Mouse (Mus musculus): ENCODE results near the gene Plekhd1. TPM values are rescaled to one million over a fixed set of nuclear protein-coding genes. Genes with fewer than 3 reads are reported as not detected.
A peak's percentile ranks its signal among the peaks of the same experiment; 100 is the strongest.

Plekhd1 gene
- polyA plus RNA-seq, 1 experiment from 2014 or later: 0.70 TPM

DNA sequence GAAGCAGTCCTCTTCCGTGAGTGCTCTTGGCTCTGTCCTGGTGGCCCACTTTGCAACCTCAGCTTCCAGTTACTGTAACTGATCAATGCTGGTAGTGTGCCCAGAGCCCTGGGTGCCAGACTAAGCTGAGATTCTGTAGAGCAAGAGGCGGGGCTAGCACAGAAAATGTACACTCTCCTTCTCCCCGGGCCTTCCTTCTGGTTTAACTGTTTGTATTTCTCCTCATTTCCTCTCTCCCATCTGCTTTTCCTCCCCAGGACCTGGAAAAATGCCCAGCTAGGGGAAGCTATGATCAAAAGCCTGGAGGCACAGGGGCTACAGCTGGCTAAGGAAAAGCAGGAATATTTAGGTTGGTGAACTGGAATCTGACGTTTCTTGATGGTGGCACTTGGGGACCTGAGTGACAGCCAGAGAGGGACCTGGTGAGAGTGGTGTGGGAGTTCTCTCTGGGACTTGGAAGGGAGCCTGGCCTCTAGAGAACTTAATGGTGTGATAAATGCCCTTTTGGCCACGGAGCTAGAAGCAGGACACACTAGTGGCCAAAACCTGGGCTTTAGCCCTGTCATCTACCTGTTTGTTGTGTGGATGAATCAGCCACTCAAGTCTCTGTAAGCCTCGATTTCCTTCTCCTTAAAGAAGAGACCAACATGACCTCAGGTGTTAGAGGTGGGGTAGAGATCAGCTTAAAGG is 14.7 kb downstream of the Plekhd1 start:
- Histone ChIP-seq H3K9ac (ENCODE audit: low read depth, low read length) (no peak overlapping the region), H3K27ac (ENCODE audit: low read depth, low read length) (no peak overlapping the region), H3K27me3 (replicated peaks; ENCODE audit: control insufficient read depth, insufficient read depth, low read length) (peaks cover 18% of the 10 kb centered on the region), H3K9me3 (ENCODE audit: control insufficient read depth, low read length) (no peaks in the 10 kb centered on the region), H3K4me2 (no peak overlapping the region), H3K4me1 (replicated peaks; ENCODE audit: control insufficient read depth, insufficient read depth, low read length) (no peaks in the 10 kb centered on the region; the same call in 1 of the 2 replicates), H3K4me3 (ENCODE audit: low read depth, low read length) (no peak overlapping the region), H3K36me3 (ENCODE audit: control insufficient read depth, insufficient read depth, low read length) (no peaks in the 10 kb centered on the region)
- 51% methylated on average over 6 of the region's 6 CpGs for WGBS
- ATAC-seq (replicated peaks; ENCODE audit: low FRiP score) (no peak), DNase-seq (ENCODE audit: low spot score) (no peak)

DNA sequence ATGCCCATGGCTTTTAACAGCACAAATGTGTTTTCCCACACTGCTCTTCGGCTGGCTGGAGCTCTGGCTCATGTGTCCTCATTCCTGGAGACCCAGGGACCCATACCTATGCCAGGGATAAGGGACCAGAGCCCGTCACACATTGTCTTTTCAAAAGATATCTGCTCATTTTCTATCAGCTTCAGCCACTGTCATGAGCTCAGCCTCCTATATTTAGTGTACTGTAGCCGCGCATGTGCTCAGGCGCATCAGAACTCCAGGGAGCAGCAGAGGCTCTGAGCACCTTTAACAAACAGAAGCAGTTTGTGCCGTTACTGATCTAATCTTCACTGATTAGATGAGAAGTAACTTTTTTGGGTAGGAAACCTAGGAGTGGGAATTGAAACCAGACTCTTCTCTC is 23.5 kb downstream of the Plekhd1 start:
- H3K4me2 ChIP-seq: no peak overlapping the region
- 65% methylated on average over 6 of the region's 6 CpGs for WGBS
- no peaks in the 10 kb centered on the region for H3K27me3 ChIP-seq (replicated peaks; ENCODE audit: control insufficient read depth, insufficient read depth, low read length)
- H3K9me3 ChIP-seq (ENCODE audit: control insufficient read depth, low read length): no peaks in the 10 kb centered on the region; the same call in 1 of the 2 replicates
- H3K27ac ChIP-seq (ENCODE audit: low read depth, low read length): no peak overlapping the region
- H3K4me3 ChIP-seq (ENCODE audit: low read depth, low read length): no peak overlapping the region
- no peaks in the 10 kb centered on the region for H3K36me3 ChIP-seq (ENCODE audit: control insufficient read depth, insufficient read depth, low read length)
- no peak for DNase-seq (ENCODE audit: low spot score)
- no peaks in the 10 kb centered on the region for H3K4me1 ChIP-seq (replicated peaks; ENCODE audit: control insufficient read depth, insufficient read depth, low read length)
- H3K9ac ChIP-seq (ENCODE audit: low read depth, low read length): no peak overlapping the region
- no peak for ATAC-seq (replicated peaks; ENCODE audit: low FRiP score)

DNA sequence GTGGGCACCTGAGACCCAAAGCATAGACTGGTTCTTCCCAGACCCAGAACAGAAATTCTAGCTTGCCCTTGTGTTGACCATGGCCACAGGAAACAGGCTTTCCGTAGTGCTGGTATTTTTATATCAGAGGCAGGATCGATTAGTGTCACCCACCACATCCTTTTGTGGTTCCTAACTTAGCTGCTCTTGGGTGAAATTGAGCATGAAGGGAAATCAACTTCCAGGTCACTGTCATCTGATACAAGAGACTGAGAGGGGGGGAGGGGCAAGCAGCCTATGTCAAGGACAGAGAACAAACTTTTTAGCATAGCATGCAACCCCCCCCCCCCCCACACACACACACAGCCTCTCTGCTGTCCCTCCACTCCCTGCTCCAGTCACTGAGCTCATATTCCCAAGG is 26.8 kb downstream of the Plekhd1 start:
- Histone ChIP-seq H3K36me3 (ENCODE audit: control insufficient read depth, insufficient read depth, low read length) (no peaks in the 10 kb centered on the region), H3K4me1 (replicated peaks; ENCODE audit: control insufficient read depth, insufficient read depth, low read length) (0 out of 2 replicates have a peak, but pooled peaks cover 4% of the 10 kb centered on the region), H3K27me3 (replicated peaks; ENCODE audit: control insufficient read depth, insufficient read depth, low read length) (no peaks in the 10 kb centered on the region), H3K4me3 (ENCODE audit: low read depth, low read length) (no peak overlapping the region), H3K9me3 (ENCODE audit: control insufficient read depth, low read length) (no peaks in the 10 kb centered on the region), H3K4me2 (no peak overlapping the region), H3K27ac (ENCODE audit: low read depth, low read length) (no peak overlapping the region), H3K9ac (ENCODE audit: low read depth, low read length) (no peak overlapping the region)
- ATAC-seq (replicated peaks; ENCODE audit: low FRiP score) (no peak), DNase-seq (ENCODE audit: low spot score) (no peak)
- 44% methylated on average over 2 of the region's 2 CpGs for WGBS

DNA sequence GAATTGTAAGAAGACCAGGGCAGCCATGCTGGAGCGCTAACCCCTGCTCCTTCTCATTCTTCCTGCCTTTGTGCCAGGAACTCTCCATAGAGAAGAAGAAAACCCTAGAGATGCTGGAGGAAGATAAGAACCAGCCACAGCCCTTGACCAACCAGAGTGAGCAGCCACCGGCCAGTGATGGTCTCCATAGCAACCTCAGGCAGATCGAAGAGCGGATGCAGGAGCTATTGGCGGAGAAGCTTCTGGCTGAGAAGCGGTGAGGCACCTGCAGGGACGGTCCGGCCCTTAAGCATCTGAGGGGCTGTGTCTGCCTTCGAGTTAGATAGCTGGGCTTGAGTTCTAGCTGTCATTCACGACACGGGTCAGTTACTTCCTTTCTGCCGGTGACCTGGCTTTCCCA is 28.1 kb downstream of the Plekhd1 start:
- Histone ChIP-seq H3K4me1 (replicated peaks; ENCODE audit: control insufficient read depth, insufficient read depth, low read length) (0 out of 2 replicates have a peak, but pooled peaks cover 4% of the 10 kb centered on the region), H3K9ac (ENCODE audit: low read depth, low read length) (no peak overlapping the region), H3K4me3 (ENCODE audit: low read depth, low read length) (no peak overlapping the region), H3K4me2 (no peak overlapping the region), H3K36me3 (ENCODE audit: control insufficient read depth, insufficient read depth, low read length) (no peaks in the 10 kb centered on the region), H3K27me3 (replicated peaks; ENCODE audit: control insufficient read depth, insufficient read depth, low read length) (no peaks in the 10 kb centered on the region), H3K27ac (ENCODE audit: low read depth, low read length) (no peak overlapping the region), H3K9me3 (ENCODE audit: control insufficient read depth, low read length) (no peaks in the 10 kb centered on the region)
- ATAC-seq (replicated peaks; ENCODE audit: low FRiP score) (no peak), DNase-seq (ENCODE audit: low spot score) (no peak)
- WGBS: 71% methylated on average over 12 of the region's 12 CpGs

DNA sequence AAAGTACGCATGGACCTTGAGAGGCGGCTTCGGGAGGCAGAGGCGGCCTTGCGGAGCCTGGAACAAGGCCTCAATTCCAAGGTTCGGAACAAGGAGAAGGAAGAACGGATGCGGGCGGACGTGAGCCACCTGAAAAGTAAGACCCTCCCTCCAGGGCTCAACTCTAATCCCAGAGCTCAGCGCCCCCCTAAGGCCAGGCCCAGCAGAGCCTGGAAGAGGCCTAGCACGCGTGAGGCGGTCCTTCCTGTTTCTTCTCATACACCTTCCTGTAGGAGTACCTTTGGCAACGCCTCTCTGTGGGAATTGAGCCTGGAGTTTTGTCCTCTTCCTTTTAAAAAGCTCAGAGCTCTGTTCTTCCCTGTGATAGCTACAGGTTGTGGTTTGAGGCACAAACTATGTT is 29.1 kb downstream of the Plekhd1 start:
- no peak overlapping the region for H3K27ac ChIP-seq (ENCODE audit: low read depth, low read length)
- DNase-seq (ENCODE audit: low spot score) (no peak), ATAC-seq (replicated peaks; ENCODE audit: low FRiP score) (no peak)
- H3K4me1 ChIP-seq (replicated peaks; ENCODE audit: control insufficient read depth, insufficient read depth, low read length): 0 out of 2 replicates have a peak, but pooled peaks cover 4% of the 10 kb centered on the region
- H3K9ac ChIP-seq (ENCODE audit: low read depth, low read length): no peak overlapping the region
- no peaks in the 10 kb centered on the region for H3K36me3 ChIP-seq (ENCODE audit: control insufficient read depth, insufficient read depth, low read length)
- no peaks in the 10 kb centered on the region for H3K27me3 ChIP-seq (replicated peaks; ENCODE audit: control insufficient read depth, insufficient read depth, low read length)
- H3K4me3 ChIP-seq (ENCODE audit: low read depth, low read length): no peak overlapping the region
- 80% methylated on average over 15 of the region's 15 CpGs for WGBS
- H3K9me3 ChIP-seq (ENCODE audit: control insufficient read depth, low read length): no peaks in the 10 kb centered on the region
- H3K4me2 ChIP-seq: no peak overlapping the region

DNA sequence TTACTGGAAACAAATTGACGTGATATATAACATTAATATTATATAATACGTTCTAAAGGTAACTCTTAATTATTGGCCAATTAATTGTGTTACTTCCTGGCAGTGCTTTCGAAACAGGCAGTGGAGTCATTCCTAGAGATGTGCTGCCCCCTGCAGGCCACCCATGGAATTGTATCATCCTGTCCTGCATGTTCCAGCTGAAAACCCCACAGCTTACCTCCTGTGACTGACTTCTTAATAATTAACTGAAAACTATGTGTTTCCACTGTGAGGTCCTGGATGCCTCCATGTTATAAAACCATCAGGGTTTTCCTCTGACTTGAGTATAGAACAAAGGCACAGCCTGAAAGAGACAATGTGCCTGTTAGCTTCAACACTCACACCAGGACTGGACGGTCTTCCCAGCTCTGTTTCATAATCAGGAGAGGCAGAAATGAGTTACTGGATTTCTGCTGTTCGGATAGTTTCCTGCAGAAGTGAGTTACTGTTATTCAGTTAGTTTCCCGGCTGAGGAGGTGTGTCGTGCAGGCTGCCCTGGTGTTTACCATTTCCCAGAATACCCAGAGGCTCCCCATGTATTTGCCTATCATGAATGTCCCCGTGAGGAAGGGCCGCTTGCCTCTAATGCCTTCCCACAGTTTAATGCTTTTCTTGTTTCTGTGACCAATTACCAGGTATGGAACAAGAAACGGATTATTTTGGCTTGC is 32.6 kb downstream of the Plekhd1 start:
- no peak overlapping the region for H3K27ac ChIP-seq (ENCODE audit: low read depth, low read length)
- H3K4me2 ChIP-seq: no peak overlapping the region

DNA sequence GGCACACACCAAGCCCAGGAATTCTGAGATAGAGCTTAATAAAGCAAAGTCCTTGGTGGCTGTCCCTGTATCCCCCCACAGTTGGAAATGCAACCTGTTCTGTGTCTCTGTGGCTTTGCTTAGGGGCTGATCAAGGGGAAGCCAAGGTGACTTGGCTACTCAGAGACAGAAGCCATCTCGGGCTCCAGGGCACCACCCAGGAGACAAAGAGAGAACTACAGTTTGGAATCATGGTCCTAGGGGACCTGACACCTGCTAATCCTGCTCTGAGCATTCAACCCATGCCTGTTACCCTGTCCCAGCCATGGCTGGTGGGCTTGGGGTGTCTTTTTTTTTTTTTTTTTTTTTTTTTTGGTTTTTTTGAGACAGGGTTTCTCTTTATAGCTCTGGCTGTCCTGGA is 35.8 kb downstream of the Plekhd1 start:
- no peak for ATAC-seq (replicated peaks; ENCODE audit: low FRiP score)
- no peak for DNase-seq (ENCODE audit: low spot score)
- Histone ChIP-seq H3K9ac (ENCODE audit: low read depth, low read length) (no peak overlapping the region), H3K27me3 (replicated peaks; ENCODE audit: control insufficient read depth, insufficient read depth, low read length) (no peaks in the 10 kb centered on the region; the same call in 1 of the 2 replicates), H3K4me3 (ENCODE audit: low read depth, low read length) (no peak overlapping the region), H3K4me1 (replicated peaks; ENCODE audit: control insufficient read depth, insufficient read depth, low read length) (0 out of 2 replicates have a peak, but pooled peaks cover 1% of the 10 kb centered on the region), H3K27ac (ENCODE audit: low read depth, low read length) (no peak overlapping the region), H3K4me2 (no peak overlapping the region), H3K36me3 (ENCODE audit: control insufficient read depth, insufficient read depth, low read length) (no peaks in the 10 kb centered on the region), H3K9me3 (ENCODE audit: control insufficient read depth, low read length) (no peaks in the 10 kb centered on the region)
- WGBS: 12% methylated on average over 1 of the region's 1 CpGs

More for the DNA sequence above, 32.6 kb downstream of the Plekhd1 start:
- Histone ChIP-seq H3K9ac (ENCODE audit: low read depth, low read length) (no peak overlapping the region), H3K36me3 (ENCODE audit: control insufficient read depth, insufficient read depth, low read length) (no peaks in the 10 kb centered on the region), H3K27me3 (replicated peaks; ENCODE audit: control insufficient read depth, insufficient read depth, low read length) (no peaks in the 10 kb centered on the region; the same call in 1 of the 2 replicates), H3K4me1 (replicated peaks; ENCODE audit: control insufficient read depth, insufficient read depth, low read length) (0 out of 2 replicates have a peak, but pooled peaks cover 4% of the 10 kb centered on the region), H3K9me3 (ENCODE audit: control insufficient read depth, low read length) (no peaks in the 10 kb centered on the region), H3K4me3 (ENCODE audit: low read depth, low read length) (no peak overlapping the region)
- peak; percentile 78 for DNase-seq (ENCODE audit: low spot score)
- 28% methylated on average over 10 of the region's 10 CpGs for WGBS
- ATAC-seq (replicated peaks; ENCODE audit: low FRiP score): no peak; the same call in 1 of the 2 replicates

DNA sequence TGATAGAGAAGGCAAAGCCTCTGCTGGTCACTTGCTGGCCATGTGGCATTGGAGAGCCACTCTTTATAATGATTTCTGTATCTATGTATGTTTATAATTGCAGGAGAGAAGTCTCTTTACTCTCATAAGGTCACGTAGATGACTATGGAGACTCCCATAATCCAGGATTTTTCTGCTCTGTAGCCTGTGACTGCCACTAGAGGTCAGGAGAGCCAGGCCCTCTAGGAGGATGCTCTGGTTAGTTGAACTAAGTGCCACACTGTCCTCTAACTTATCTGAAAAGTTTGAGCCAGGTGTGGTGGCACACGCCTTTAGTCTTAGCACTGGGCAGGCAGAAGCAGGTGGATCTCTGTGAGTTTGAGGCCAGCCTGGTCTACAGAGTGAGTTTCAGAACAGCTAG is 36.4 kb downstream of the Plekhd1 start:
- Histone ChIP-seq H3K36me3 (ENCODE audit: control insufficient read depth, insufficient read depth, low read length) (no peaks in the 10 kb centered on the region), H3K27me3 (replicated peaks; ENCODE audit: control insufficient read depth, insufficient read depth, low read length) (no peaks in the 10 kb centered on the region; the same call in 1 of the 2 replicates), H3K27ac (ENCODE audit: low read depth, low read length) (no peak overlapping the region), H3K4me2 (no peak overlapping the region), H3K9me3 (ENCODE audit: control insufficient read depth, low read length) (no peaks in the 10 kb centered on the region), H3K4me1 (replicated peaks; ENCODE audit: control insufficient read depth, insufficient read depth, low read length) (no peaks in the 10 kb centered on the region), H3K9ac (ENCODE audit: low read depth, low read length) (no peak overlapping the region), H3K4me3 (ENCODE audit: low read depth, low read length) (no peak overlapping the region)
- ATAC-seq (replicated peaks; ENCODE audit: low FRiP score): no peak
- 52% methylated on average over 2 of the region's 2 CpGs for WGBS
- DNase-seq (ENCODE audit: low spot score): no peak

All from liver, embryonic 11.5 days (tissue).